Mouse (Mus musculus): ENCODE data around the gene Tbccd1.

Gene Tbccd1

GRCm38 (mm10) chr16:22872397-22872796 is 14.9 kb upstream of the Tbccd1 start:
- DNase-seq (ENCODE audit: low spot score), result no peak

DNA sequence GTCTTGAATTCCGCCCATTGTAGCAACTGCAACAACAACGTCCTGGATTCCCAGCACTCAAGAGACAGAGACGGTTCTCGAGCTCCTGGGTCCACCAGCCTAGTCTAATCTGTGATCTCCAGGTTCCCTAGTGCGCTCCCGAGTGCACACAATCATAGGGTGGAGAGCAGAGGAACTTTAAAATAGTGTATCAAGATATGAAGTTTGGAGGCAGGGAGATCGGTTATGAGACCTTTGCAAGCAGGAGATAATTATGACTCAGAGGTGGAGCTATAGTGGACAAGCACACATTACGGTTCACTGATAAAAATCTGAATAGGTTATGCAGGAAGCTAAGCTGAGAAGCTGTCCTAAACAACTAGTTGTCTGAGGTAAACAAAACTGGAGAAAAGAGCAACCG is 696 bp downstream of the Tbccd1 start:
- DNase-seq (ENCODE audit: low spot score), result no peak

DNA sequence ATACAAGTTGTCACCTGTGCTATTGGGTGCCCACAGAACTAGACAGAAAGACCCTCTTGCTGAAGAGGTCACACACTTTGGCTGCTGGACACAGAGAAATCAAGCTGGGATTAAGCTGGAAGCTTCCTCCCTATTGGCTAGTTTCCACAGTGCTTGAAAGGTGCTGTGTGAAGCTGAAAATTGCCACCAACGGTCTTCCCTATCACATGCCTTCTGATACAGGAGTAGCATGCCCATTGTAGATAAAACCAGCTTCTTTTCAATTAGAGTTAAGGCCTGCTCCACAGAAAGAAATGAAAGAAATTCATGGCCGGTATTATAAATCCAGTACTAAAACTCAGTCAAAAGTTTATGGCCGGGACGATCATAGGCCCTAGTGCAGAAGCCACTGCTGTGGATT is 4.8 kb downstream of the Tbccd1 start:
- no peak for DNase-seq (ENCODE audit: low spot score)

DNA sequence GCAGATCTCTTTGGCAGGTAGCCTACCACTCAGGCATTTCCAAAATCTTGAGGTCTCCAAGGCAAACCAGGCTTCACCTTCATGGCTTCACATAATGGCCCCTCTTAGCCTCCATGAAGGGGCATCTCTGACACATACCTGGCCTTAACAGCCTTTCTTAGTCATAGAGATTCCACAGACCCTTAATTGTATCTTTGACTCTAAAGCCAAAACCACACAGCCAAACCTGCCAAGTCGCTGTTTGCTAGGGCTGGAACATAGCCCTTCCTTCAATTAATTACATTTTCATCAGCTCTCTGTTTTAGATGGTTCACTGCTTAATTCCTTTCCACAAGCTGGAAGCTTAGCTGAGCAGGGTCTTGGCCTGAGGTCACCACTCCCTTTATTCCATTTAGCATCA is 9.1 kb downstream of the Tbccd1 start:
- DNase-seq (ENCODE audit: low spot score), result no peak

GRCm38 (mm10) chr16:22847686-22848085 is 9.8 kb downstream of the Tbccd1 start:
- DNase-seq (ENCODE audit: low spot score), result no peak

GRCm38 (mm10) chr16:22845481-22845880 is 12.0 kb downstream of the Tbccd1 start:
- DNase-seq (ENCODE audit: low spot score), result no peak

DNA sequence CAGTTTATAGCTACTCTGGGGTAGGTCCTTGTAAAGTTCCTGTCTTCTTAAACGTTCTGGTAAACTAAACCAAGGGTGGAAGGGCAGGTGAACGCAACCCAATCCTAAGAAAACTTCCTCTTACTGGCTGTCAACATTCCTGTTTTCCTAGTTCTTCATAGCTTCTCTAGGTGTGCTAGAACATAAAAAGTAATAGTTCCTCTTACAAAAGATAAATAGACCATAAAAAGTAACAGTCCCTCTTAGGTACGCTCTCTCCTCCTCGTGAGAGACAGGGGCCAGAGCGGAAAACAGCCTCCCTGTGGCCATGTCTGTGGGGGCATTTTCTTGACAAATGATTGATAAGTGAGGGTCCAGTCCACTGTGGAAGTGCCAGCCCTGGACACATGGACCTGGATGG is 12.6 kb downstream of the Tbccd1 start:
- no peak for DNase-seq (ENCODE audit: low spot score)

DNA sequence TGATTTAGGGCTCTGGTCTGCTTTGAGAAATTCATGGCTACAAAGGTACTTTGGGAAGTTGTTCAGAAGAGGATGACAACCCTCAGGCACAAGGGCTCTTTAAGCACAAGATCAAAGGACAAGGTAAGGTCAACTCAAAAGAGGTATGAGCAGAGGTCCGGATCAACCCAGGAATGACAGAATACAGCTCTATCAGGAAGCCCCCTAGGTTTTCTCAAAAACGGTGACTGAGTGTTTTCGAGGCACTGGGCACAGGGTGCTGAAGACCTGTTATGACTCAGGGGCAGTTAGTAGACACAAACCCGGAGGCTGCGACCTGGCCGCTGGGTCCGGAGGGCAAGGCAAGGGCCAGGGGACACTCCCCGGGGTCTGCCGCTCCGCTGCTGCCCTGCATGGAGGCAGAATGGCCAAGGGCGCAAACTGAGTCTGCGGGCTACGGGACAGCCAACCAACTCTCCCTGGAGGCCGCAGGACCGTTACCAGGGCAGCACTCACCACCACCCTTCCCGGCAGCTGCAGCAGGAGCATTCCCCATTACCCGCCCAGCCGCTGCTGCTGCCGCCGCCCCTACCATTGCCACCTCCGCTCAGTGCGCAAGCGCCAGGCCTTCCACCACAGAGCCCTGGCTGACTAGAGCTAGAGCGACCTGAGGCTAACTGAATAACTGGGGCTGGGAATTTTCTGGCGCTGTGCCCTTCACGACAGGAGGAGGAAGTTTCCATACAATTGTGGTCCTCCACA is 13.2 kb downstream of the Tbccd1 start:
- peak; percentile 44 for DNase-seq (ENCODE audit: low spot score)

- DNase-seq (ENCODE audit: low spot score), result no peak
These were observed 14.6 kb downstream of the Tbccd1 start for GRCm38 (mm10) chr16:22842871-22843270.

- no peak for DNase-seq (ENCODE audit: low spot score)
These were observed 18.2 kb downstream of the Tbccd1 start for GRCm38 (mm10) chr16:22839146-22839857.

DNA sequence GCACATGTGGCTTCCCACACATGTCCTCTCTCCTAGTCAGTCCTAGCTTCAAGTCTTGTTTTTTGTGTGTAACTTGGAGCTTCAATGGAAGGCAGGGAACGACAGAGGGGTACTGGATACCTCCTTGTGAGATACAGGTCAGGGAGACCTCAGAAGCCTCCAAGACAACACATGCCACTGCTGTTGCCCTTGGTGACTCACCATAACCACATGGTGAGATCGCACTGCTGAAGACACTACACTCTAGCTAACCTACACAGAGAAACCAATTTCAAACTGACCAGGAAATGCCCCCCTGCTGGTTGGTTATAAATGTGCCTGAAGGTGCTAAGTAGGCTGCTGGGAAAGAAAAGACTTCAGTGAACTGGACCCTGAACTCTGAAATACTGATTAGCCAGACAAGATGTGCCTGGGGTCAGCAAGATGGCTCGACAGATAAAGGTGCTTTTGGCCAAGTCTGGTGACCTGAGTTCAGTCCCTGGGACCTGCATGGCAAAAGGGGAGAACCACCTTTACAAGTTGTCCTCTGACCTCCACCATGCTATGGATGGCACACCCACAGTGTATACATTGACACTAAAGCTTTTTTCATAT is 24.4 kb downstream of the Tbccd1 start:
- no peak for DNase-seq (ENCODE audit: low spot score)

DNA sequence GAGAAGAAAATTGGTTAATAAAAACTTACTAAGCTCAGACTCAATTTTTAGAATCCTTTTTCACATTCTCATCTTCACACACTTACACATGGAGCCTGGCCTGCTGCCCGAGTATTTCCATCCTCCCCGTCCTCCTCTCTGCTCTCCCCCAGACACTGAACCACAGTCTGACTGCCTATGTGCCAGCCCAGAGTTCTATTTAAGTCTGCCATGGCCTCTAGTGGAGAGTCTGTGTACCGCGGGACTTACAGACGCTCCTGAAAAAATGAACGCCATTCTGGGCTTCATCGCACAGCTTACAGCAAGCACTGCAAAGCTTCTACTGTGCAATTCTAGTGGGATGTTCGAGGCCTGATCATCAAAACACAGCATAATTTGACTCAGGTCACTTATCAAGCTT is 36.7 kb downstream of the Tbccd1 start:
- DNase-seq (ENCODE audit: low spot score), result peak; percentile 10

DNA sequence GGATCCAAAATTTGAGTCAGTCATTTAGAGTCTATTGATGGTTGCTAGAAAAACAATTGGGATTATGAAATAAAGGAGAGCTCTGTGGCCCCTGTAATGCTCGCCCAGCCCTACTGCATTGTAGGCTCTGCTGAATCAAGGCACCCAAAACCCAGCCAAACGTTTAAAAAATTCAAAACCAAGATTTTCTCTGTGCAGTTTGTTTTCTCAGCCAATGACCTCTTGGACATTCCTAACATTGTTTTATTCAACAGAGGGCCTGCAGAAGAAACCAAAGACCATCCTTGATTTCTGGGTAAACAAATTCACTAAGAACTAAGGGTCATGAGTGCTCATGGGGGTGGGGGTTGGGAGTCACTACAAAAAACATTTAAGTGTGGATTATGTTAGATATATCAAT is 46.0 kb downstream of the Tbccd1 start, which contains the start of gene Crygs:
Crygs (minus strand) TSS at position 101 of the 400 bp plus-strand sequence.
- DNase-seq (ENCODE audit: low spot score), result no peak

DNA sequence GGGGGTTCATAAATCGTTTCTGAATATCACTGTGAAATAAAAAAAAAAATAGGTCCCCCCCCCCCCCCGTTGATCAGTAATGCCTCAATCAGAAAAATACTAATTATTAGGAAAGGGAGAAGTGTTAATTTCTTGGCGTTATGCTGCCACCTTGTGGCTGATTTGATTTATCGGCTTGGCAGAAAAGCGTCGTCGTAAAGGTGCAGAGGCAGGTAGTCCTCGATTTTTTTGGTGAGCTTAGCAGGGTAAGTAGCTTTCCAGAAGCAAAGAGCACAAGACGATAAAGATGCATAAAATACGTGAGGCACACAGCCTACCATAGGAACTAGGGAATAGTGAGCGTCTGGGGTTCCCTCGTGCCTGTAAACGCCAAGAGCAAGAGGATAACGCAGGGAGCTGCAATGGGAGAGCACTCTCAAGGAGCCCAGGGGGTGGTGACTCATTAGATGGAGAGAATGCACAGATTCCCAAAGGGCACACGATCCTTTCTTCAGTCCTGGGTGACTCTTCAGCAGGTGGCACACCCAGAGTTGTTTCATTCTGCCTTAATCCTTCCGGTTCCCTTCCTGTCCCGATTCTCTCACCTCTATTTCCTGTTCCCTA is 49.9 kb downstream of the Tbccd1 start:
- DNase-seq (ENCODE audit: low spot score), result peak; percentile 34

DNA sequence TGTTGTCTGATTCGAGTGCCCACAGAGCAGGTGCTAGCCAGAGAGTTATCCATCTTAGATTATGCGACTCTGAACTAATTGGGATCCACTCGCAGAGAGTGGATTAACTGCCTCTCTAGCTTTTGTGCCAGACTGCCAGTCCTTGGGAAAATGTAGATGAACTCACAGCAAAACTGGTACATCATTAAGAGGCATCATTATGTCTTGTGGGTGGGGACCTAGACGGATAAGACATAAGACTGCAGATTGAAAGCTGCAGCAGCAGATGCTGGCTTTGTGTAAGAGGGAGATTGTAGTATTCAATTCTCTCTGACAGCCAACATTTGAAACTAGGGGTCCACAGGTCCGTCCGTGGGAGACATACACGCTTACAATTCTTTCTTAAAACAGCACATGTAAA is 54.7 kb downstream of the Tbccd1 start:
- DNase-seq (ENCODE audit: low spot score), result no peak

- DNase-seq (ENCODE audit: low spot score), result no peak
These were observed 56.7 kb downstream of the Tbccd1 start for GRCm38 (mm10) chr16:22800849-22801109.

GRCm38 (mm10) chr16:22800026-22800848 is 57.2 kb downstream of the Tbccd1 start:
- DNase-seq (ENCODE audit: low spot score), result no peak

DNA sequence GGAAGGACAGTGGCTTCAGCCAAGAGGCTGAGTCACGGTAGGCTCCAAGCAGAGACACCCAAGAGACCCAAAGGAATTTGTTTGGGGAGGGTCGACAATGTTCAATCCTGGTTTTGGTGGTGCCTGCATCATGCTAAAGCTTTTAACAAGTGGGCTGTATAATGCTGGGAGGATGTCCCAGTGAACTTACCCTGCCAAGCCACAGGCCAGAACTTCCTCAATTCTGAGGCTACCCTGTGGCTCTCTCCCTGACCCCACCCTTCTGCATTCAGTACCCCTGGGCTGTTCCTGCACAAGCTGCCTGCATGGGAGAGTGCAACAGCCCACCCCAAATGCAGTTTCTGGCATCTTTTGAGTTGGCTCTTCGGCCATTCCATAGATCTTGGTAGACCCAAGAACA is 58.9 kb downstream of the Tbccd1 start:
- DNase-seq (ENCODE audit: low spot score), result no peak

- no peak for DNase-seq (ENCODE audit: low spot score)
These were observed 59.9 kb downstream of the Tbccd1 start for GRCm38 (mm10) chr16:22797521-22797920.

- no peak for DNase-seq (ENCODE audit: low spot score)
These were observed 62.0 kb downstream of the Tbccd1 start for GRCm38 (mm10) chr16:22795497-22795896.

GRCm38 (mm10) chr16:22791235-22791634 is 66.2 kb downstream of the Tbccd1 start:
- DNase-seq (ENCODE audit: low spot score), result no peak

DNA sequence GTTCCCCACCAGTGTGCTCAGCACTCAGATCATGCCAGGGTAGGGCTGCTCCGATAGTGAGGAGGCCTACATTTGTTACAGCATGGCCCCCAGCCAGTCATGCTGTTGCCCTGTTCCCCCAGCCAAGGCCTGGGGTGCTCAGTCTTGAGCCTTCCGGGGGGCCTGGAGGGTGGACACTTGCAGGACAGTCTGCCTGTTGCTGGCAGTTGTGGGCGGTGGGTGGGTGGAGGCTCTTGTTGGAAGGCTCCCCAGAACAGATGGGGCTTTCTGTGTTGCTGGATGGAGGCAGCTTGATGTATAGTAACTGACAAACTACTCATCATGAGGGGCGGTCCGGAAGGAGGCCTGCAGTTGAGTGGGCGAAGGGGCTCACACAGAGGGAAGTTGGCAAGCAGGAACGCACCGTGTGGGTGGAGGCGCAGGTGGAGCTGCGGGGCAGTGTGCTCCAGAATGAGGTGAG is 67.5 kb downstream of the Tbccd1 start:
- DNase-seq (ENCODE audit: low spot score), result no peak
